Mouse (Mus musculus): ENCODE measurements around the gene Gemin5. TPM values are rescaled to one million over a fixed set of nuclear protein-coding genes. Genes with fewer than 3 reads are reported as not detected.

Gemin5 gene
- polyA plus RNA-seq, 1 experiment from 2014 or later = 5.3 TPM

DNA sequence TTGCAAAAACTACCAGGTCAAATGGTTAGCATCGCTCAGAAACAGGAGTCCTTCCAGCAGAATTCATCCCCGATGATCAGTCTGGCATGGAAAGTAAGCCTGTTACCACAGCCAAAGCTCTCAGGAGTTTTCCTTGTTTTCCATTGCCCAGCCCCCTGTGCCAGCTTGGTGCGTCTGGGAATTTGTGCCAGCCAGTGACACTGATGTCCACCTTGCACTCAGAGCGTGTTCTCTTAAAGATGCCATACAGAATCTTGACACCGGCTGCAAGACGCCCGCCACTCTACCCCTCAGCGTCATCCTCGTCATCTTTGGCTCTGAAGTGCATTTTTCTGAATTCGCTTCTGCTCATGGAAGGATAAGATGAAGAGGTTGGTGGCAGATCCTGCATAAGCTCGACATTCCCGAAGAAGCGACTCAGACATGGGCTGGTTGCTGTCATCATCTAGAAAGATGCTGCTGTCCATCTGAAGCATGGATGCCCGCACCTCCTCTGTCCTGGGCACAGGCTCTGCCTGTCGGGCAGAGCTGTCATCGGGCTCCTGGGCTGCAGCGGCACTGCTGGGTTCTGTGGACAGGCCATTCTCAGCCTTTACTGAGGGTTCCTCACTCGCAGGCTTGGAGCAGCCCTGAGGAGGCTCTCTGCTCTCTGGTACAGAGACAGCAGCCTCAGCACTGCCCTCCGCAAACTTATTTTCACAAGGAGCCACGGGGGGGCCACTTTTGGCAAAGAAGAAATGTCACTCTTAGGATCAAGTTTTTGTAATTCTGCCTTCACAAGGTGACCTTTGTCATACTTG lies 71.3 kb downstream of the Gemin5 start:
- Histone ChIP-seq H3K27ac (ENCODE audit: low read depth) (no peak overlapping the region), H3K4me3 (ENCODE audit: low read depth, low read length) (no peak overlapping the region), H3K4me2 (ENCODE audit: low read depth, low read length) (peak overlapping the region; percentile 72; the same call in 1 of the 2 replicates), H3K27me3 (ENCODE audit: insufficient read depth, low read length) (no peaks in the 10 kb centered on the region), H3K9ac (replicated peaks) (no peak overlapping the region), H3K36me3 (replicated peaks; ENCODE audit: insufficient read depth, low read length) (no peaks in the 10 kb centered on the region), H3K9me3 (ENCODE audit: low read length) (no peaks in the 10 kb centered on the region), H3K4me1 (ENCODE audit: insufficient read depth) (peaks cover 16% of the 10 kb centered on the region; the same call in 1 of the 2 replicates)
- TF ChIP-seq EP300 (IDR thresholded peaks at IDR 0.05; ENCODE audit: low read depth) (no peak), CTCF (IDR thresholded peaks at IDR 0.05; ENCODE audit: low read depth) (no peak)
- ATAC-seq (no peak), DNase-seq (no peak)
- WGBS (ENCODE audit: insufficient replicate concordance) = 64% methylated on average over 20 of the region's 20 CpGs

DNA sequence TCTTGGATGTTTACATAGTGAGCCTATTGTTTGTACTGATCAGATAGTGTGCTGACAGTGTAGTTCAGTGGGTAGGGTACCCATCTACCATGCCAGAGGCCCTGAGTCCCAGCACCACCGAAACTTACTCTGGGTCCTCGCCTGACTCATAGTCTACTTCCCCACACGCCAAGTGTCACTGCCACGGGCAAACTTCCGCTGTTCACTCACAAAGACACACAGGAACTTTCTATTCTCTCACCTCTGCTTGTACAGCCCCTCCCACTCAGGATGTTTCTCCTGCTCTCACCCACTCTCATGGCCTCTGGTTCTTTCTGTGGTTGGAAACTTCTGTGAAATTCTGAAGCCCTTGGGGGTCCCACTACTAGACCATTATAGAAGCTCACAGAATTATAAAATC lies 72.2 kb downstream of the Gemin5 start:
- no peak overlapping the region for H3K9ac ChIP-seq (replicated peaks)
- H3K4me2 ChIP-seq (ENCODE audit: low read depth, low read length) = no peak overlapping the region
- no peaks in the 10 kb centered on the region for H3K36me3 ChIP-seq (replicated peaks; ENCODE audit: insufficient read depth, low read length)
- peak overlapping the region; percentile 44 for H3K27ac ChIP-seq (ENCODE audit: low read depth)
- DNase-seq (no peak), ATAC-seq (peak; percentile 8; the same call in 1 of the 2 replicates)
- WGBS (ENCODE audit: insufficient replicate concordance) = 28% methylated on average over 5 of the region's 5 CpGs
- TF ChIP-seq CTCF (IDR thresholded peaks at IDR 0.05; ENCODE audit: low read depth) = no peak
- TF ChIP-seq EP300 (IDR thresholded peaks at IDR 0.05; ENCODE audit: low read depth) = no peak
- no peaks in the 10 kb centered on the region for H3K27me3 ChIP-seq (ENCODE audit: insufficient read depth, low read length)
- no peaks in the 10 kb centered on the region for H3K9me3 ChIP-seq (ENCODE audit: low read length)
- peaks cover 17% of the 10 kb centered on the region; the same call in 1 of the 2 replicates for H3K4me1 ChIP-seq (ENCODE audit: insufficient read depth)
- no peak overlapping the region for H3K4me3 ChIP-seq (ENCODE audit: low read depth, low read length)

DNA sequence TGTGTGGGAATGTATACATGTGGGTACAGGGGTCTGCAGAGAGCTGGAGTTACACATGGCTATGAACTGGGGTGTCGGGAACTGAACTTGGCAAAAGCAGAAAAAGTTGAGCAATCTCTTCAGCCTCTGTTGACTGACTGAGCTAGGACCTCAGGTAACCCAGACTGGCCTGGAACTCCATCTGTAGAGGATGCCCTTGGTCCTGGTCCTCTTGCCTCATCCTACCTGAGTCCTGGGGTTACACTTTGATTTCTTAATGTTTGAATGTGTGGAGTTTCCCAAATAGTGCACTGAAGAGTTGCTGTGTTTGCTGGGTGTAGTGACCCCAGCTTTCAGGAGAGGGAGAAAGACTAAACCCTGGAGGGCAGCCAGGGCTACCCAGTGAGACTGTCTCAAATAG lies 72.8 kb downstream of the Gemin5 start:
- H3K36me3 ChIP-seq (replicated peaks; ENCODE audit: insufficient read depth, low read length) = no peaks in the 10 kb centered on the region
- no peak overlapping the region for H3K9ac ChIP-seq (replicated peaks)
- peak; percentile 91 for ATAC-seq
- H3K27ac ChIP-seq (ENCODE audit: low read depth) = peak overlapping the region; percentile 44
- H3K9me3 ChIP-seq (ENCODE audit: low read length) = no peaks in the 10 kb centered on the region
- peaks cover 17% of the 10 kb centered on the region; the same call in 1 of the 2 replicates for H3K4me1 ChIP-seq (ENCODE audit: insufficient read depth)
- H3K27me3 ChIP-seq (ENCODE audit: insufficient read depth, low read length) = no peaks in the 10 kb centered on the region
- no peak overlapping the region for H3K4me2 ChIP-seq (ENCODE audit: low read depth, low read length)
- TF ChIP-seq EP300 (IDR thresholded peaks at IDR 0.05; ENCODE audit: low read depth) = peak; percentile 40; the same call in 1 of the 2 replicates
- no peak for TF ChIP-seq CTCF (IDR thresholded peaks at IDR 0.05; ENCODE audit: low read depth)
- peak; percentile 36 for DNase-seq
- H3K4me3 ChIP-seq (ENCODE audit: low read depth, low read length) = no peak overlapping the region
- 48% methylated on average over 1 of the region's 1 CpGs for WGBS (ENCODE audit: insufficient replicate concordance)

DNA sequence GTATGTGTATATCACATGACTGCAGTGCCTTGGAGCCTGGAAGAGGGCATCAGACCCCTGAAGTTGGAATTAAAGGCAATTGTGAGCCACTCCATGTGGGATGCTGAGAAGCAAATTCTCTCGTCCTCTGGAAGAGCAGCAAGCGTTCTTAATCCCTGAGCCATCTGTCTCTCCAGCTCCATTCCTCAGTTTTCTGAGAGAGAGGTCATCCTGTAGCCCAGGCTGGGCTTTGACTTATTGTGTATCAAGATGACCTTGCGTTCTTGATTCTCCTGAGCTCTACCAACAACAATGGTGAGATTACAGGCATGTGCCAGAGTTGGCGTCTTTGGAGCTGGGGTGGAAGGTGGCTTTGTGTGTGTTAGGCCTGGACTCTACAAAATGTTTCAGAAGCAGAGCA lies 73.6 kb downstream of the Gemin5 start:
- H3K4me1 ChIP-seq (ENCODE audit: insufficient read depth) = peaks cover 17% of the 10 kb centered on the region; the same call in 1 of the 2 replicates
- no peak overlapping the region for H3K4me3 ChIP-seq (ENCODE audit: low read depth, low read length)
- DNase-seq = no peak
- H3K9ac ChIP-seq (replicated peaks) = no peak overlapping the region
- H3K4me2 ChIP-seq (ENCODE audit: low read depth, low read length) = no peak overlapping the region
- no peaks in the 10 kb centered on the region for H3K9me3 ChIP-seq (ENCODE audit: low read length)
- H3K36me3 ChIP-seq (replicated peaks; ENCODE audit: insufficient read depth, low read length) = no peaks in the 10 kb centered on the region
- no peaks in the 10 kb centered on the region for H3K27me3 ChIP-seq (ENCODE audit: insufficient read depth, low read length)
- no peak for ATAC-seq
- TF ChIP-seq CTCF (IDR thresholded peaks at IDR 0.05; ENCODE audit: low read depth) (no peak), EP300 (IDR thresholded peaks at IDR 0.05; ENCODE audit: low read depth) (no peak)
- no peak overlapping the region for H3K27ac ChIP-seq (ENCODE audit: low read depth)
- 82% methylated on average over 4 of the region's 4 CpGs for WGBS (ENCODE audit: insufficient replicate concordance)

DNA sequence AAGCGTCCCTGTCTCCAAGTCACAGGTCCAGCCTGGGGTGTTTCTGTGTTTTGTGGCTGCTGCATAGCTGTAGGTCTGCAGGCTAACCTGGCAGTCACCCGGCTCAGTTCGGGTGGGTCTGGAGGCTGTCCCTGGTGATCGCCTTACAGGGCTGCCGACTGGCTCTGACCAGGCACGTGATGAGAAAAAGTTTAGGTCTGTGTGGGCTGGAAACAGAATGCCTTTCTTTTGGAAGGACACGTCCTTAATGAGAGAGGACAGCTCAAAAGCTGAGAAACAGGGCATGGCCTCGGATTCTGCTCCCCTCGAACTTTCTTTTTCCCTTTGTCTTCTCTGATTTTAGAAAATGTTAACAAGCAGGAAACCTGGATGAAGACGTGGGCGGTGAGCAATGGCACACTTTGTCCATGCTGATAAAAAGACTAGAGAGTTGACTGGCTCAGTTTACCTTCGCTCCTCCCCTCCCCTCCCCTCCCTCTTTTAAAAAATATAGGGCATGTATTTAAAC lies 75.3 kb downstream of the Gemin5 start, which contains the start of gene Gm12248:
Gm12248 (minus strand) TSS at position 114 of the 508 bp plus-strand sequence.
- DNase-seq (peak; percentile 25), ATAC-seq (no peak)
- 26% methylated on average over 12 of the region's 12 CpGs for WGBS (ENCODE audit: insufficient replicate concordance)
- H3K4me3 ChIP-seq (ENCODE audit: low read depth, low read length) = peak within 1 kb of the TSS; percentile 37
- H3K9me3 ChIP-seq (ENCODE audit: low read length) = no peaks in the 10 kb centered on the region
- no peaks in the 10 kb centered on the region for H3K27me3 ChIP-seq (ENCODE audit: insufficient read depth, low read length)
- H3K9ac ChIP-seq (replicated peaks) = peak within 1 kb of the TSS; percentile 12; the same call in 1 of the 2 replicates
- no peak within 1 kb of the TSS for H3K27ac ChIP-seq (ENCODE audit: low read depth)
- no peak for TF ChIP-seq CTCF (IDR thresholded peaks at IDR 0.05; ENCODE audit: low read depth)
- no peak for TF ChIP-seq EP300 (IDR thresholded peaks at IDR 0.05; ENCODE audit: low read depth)
- H3K36me3 ChIP-seq (replicated peaks; ENCODE audit: insufficient read depth, low read length) = no peaks in the 10 kb centered on the region
- H3K4me1 ChIP-seq (ENCODE audit: insufficient read depth) = peaks cover 17% of the 10 kb centered on the region; the same call in 1 of the 2 replicates
- H3K4me2 ChIP-seq (ENCODE audit: low read depth, low read length) = peak within 1 kb of the TSS; percentile 68

DNA sequence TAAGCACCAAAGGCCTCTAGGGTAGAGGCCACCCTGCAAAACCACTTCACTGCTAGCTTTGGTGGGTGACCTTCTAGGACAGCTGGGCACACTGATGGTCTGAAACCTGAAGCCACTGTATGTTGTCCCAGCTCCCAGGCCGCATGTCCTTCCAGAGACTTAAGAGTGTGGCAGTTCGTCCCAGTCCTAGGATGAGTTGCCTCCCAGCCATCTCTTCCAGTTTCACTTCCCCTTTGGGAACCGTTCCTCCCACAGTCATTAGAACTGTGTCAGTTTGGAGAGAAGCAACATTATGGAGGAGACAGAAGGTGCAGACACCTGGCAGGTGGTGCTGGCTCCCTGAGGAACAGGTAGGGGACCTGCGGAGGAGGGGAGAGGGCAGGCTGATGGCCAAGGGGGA lies 75.8 kb downstream of the Gemin5 start:
- no peaks in the 10 kb centered on the region for H3K9me3 ChIP-seq (ENCODE audit: low read length)
- no peaks in the 10 kb centered on the region for H3K27me3 ChIP-seq (ENCODE audit: insufficient read depth, low read length)
- H3K27ac ChIP-seq (ENCODE audit: low read depth) = no peak overlapping the region
- H3K36me3 ChIP-seq (replicated peaks; ENCODE audit: insufficient read depth, low read length) = no peaks in the 10 kb centered on the region
- H3K4me1 ChIP-seq (ENCODE audit: insufficient read depth) = peaks cover 17% of the 10 kb centered on the region; the same call in 1 of the 2 replicates
- peak overlapping the region; percentile 12; the same call in 1 of the 2 replicates for H3K9ac ChIP-seq (replicated peaks)
- TF ChIP-seq CTCF (IDR thresholded peaks at IDR 0.05; ENCODE audit: low read depth) (no peak), EP300 (IDR thresholded peaks at IDR 0.05; ENCODE audit: low read depth) (no peak)
- peak overlapping the region; percentile 37 for H3K4me3 ChIP-seq (ENCODE audit: low read depth, low read length)
- no peak for ATAC-seq
- H3K4me2 ChIP-seq (ENCODE audit: low read depth, low read length) = peak overlapping the region; percentile 68
- DNase-seq = no peak
- 25% methylated on average over 4 of the region's 4 CpGs for WGBS (ENCODE audit: insufficient replicate concordance)
